Mouse (Mus musculus) stomach, embryonic 15.5 days (tissue): ENCODE data around the gene Sept8. TPM values are rescaled to one million over a fixed set of nuclear protein-coding genes. Genes with fewer than 3 reads are reported as not detected.

Experiments used
- ATAC-seq: fragments of 200-750 bp; cut with Nextera tagmentation; 2 replicates; pipeline ENCODE4 v1.8.0; 2017; ENCODE audit warnings: low read depth, moderate number of reproducible peaks, moderate TSS enrichment; ENCODE audit not compliant: insufficient read depth, low FRiP score
- H3K27ac ChIP-seq: fragments of 300-500 bp; sonication (generic); 2 replicates; pipeline ENCODE4 v1.5.1; 2015; ENCODE audit warnings: mild to moderate bottlenecking, inconsistent platforms
- H3K27me3 ChIP-seq: fragments of 300-500 bp; sonication (generic); replicated peaks from 2 replicates; pipeline ENCODE4 v1.6.1; 2015; ENCODE audit warnings: inconsistent platforms
- H3K36me3 ChIP-seq: fragments of 300-500 bp; sonication (generic); 2 replicates; pipeline ENCODE4 v1.6.1; 2015; ENCODE audit warnings: inconsistent platforms
- H3K4me1 ChIP-seq: fragments of 300-500 bp; sonication (generic); 2 replicates; pipeline ENCODE4 v1.6.1; 2015; ENCODE audit warnings: inconsistent platforms
- H3K4me2 ChIP-seq: fragments of 300-500 bp; sonication (generic); 2 replicates; pipeline ENCODE4 v1.6.1; 2015; ENCODE audit warnings: mild to moderate bottlenecking, inconsistent platforms
- H3K4me3 ChIP-seq: fragments of 300-500 bp; sonication (generic); replicated peaks from 2 replicates; pipeline ENCODE4 v1.5.1; 2015; ENCODE audit warnings: inconsistent platforms
- H3K9ac ChIP-seq: fragments of 300-500 bp; sonication (generic); 2 replicates; pipeline ENCODE4 v1.6.1; 2015; ENCODE audit warnings: inconsistent platforms
- H3K9me3 ChIP-seq: fragments of 300-500 bp; sonication (generic); 2 replicates; pipeline ENCODE4 v1.6.1; 2016; ENCODE audit warnings: inconsistent platforms
- WGBS: fragments of 180-500 bp; shearing (Covaris S2); methylation state at CpG from one replicate; pipeline ENCODE4 v1.1.7; 2015; 5-methylcytosine and 5-hydroxymethylcytosine counted together
- polyA plus RNA-seq: library from polyadenylated mRNA; unstranded; fragments of >200 nt; fragmentation: Nextera tagmentation; extraction: Ambion mirVana; gene quantifications from 2 replicates; pipeline ENCODE4 v1.2.1, GENCODE M21; 2015

Sept8 gene
- polyA plus RNA-seq, 1 experiment from 2014 or later: 25.3 TPM

DNA sequence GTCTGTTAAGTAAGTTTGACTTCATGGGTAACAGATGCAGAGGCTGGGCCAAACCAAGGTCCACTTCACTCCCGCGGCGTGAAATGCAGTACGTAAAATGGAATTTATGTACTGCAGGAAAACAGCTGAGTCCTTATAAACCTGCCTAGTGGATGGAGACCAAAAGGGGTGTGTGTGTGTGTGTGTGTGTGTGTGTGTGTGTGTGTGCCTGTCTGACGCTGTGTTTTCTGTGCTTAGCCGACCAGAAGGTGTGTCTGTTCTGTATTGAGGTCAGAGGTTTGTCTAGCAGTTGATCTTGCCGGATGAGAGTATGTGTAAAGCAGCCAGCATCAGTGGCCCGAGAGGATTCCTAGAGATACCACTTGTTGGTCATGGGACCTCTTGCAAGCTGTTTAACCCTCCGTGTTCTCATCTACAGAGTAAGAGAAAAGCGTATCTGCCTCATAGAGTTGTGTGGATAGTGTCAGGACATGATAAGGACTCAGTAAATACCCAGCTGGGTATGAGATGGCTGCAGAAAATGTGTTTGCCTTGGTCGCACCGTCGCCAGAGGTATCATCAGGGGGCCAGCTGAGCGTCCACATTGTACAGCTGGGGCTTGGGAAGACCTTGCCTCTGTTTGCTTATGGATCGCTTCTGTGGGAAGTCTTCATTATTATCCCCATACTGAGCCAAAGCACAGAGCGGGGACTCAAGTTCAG, 2.2 kb downstream of the Sept8 start:
- Histone ChIP-seq H3K27me3 (no peaks in the 10 kb centered on the region), H3K27ac (peak overlapping the region; percentile 87), H3K4me2 (peak overlapping the region; percentile 66), H3K4me1 (peaks cover 27% of the 10 kb centered on the region), H3K4me3 (peak overlapping the region; percentile 82), H3K9ac (no peak overlapping the region), H3K36me3 (no peaks in the 10 kb centered on the region), H3K9me3 (no peaks in the 10 kb centered on the region)
- no peak for ATAC-seq
- 31% methylated on average over 16 of the region's 16 CpGs for WGBS

DNA sequence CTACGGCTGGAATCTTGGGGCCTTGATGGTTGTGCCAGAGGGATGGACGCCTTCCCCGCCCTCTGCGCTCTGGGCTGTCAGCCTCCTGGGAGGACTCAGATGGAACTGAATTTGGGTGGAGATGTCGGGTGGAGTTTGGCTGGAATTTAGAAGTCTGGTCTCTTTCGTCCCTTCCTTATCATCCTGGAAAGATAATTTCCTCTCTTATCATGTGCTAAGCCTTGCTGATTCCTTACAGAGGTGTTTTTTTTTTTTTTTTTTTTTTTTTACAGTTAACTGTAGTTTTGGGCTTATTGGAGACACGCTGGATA, 2.7 kb downstream of the Sept8 start:
- ATAC-seq: no peak
- no peak overlapping the region for H3K9ac ChIP-seq
- peak overlapping the region; percentile 87; the same call in 1 of the 2 replicates for H3K27ac ChIP-seq
- H3K9me3 ChIP-seq: no peaks in the 10 kb centered on the region
- 70% methylated on average over 7 of the region's 7 CpGs for WGBS
- no peaks in the 10 kb centered on the region for H3K27me3 ChIP-seq
- peaks cover 27% of the 10 kb centered on the region for H3K4me1 ChIP-seq
- no peaks in the 10 kb centered on the region for H3K36me3 ChIP-seq
- peak overlapping the region; percentile 82 for H3K4me3 ChIP-seq
- peak overlapping the region; percentile 66 for H3K4me2 ChIP-seq

DNA sequence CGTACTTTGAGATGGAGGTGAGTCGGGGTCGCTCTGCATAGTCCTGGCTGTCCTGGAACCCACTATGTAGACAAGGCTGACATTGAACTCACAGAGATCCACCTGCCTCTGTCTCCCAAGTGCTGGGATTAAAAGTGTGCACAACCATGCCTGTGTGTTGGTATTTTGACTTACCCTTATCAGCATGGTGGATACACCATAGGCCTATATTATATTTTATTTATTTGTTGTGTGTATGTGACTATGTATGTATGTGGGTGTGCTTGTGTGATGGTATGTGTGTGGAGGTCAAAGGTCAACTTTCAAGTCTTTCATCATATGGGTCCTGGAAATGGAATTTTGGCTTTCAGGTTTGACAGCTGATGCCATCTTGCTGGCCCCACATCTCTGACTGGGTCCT, 3.3 kb downstream of the Sept8 start:
- Histone ChIP-seq H3K9ac (no peak overlapping the region), H3K4me3 (no peak overlapping the region), H3K27ac (no peak overlapping the region), H3K36me3 (no peaks in the 10 kb centered on the region), H3K4me1 (peaks cover 27% of the 10 kb centered on the region), H3K4me2 (no peak overlapping the region), H3K27me3 (no peaks in the 10 kb centered on the region), H3K9me3 (no peaks in the 10 kb centered on the region)
- WGBS: 89% methylated on average over 3 of the region's 3 CpGs
- ATAC-seq: no peak

DNA sequence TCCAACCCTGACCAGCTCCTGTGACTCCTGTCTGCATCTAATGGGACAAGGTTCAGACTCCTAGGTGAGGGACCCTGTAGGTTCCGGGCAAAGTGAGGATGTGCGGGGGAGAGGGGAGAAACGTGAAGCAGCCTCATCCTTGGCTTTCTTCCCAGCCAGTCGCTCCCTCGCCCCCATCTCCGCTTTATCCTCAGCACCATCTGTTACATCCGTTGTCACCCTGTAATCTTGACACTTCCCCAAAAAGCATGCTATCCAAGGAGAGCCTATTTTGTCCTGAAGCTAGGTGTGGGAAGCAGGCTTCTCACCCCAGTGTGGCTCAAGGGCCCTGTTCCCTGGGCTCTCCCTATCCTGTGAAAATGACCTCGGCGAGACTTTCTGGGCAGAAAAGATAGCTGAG, 3.9 kb downstream of the Sept8 start:
- Histone ChIP-seq H3K27me3 (no peaks in the 10 kb centered on the region), H3K4me1 (peaks cover 29% of the 10 kb centered on the region), H3K9ac (no peak overlapping the region), H3K4me2 (no peak overlapping the region), H3K9me3 (no peaks in the 10 kb centered on the region), H3K4me3 (no peak overlapping the region), H3K36me3 (no peaks in the 10 kb centered on the region), H3K27ac (no peak overlapping the region)
- ATAC-seq: no peak
- 44% methylated on average over 9 of the region's 9 CpGs for WGBS

DNA sequence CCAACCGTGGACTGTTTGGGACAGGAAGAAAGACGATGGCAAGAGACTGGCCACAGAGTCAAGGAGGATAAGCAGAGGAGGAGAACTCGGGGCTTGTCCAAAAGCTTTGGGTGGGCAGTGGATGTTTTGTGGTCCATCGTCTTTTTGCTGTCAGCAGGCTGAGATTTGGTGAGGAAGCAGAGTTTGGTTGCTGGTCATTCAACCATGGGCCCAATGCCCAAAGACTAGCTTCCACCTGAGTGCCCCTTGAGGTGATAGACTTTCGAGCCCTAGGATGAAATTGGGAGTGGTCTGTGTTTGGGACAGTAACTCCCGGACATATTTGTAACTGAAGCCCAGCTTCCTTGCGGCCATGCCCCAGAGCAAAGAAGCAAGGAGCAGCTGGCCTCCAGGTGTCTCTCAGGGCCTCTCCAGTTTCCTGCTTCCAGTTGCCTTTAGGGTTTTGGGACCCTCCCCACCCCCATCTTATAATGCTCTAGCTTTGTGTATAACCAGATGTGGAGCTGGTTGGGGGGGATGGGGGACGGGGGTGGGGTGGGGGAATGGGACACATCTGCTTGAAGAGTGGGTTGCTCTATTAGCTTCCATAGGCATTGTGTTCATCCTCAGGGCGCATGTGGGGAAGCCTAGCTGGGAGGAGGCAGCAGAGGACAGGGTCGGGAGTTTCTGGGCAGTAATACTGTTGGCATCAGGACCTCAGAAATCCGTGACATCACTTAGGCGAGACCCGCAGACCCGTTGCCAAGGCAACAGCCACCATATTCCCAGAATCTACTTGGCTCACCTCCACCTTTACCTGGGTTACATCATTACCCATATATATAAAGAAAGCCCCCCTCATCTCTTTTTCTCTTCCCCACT, 4.7 kb downstream of the Sept8 start:
- H3K27ac ChIP-seq: no peak overlapping the region
- no peaks in the 10 kb centered on the region for H3K36me3 ChIP-seq
- no peak for ATAC-seq
- no peak overlapping the region for H3K9ac ChIP-seq
- no peaks in the 10 kb centered on the region for H3K27me3 ChIP-seq
- no peak overlapping the region for H3K4me2 ChIP-seq
- H3K9me3 ChIP-seq: no peaks in the 10 kb centered on the region
- H3K4me1 ChIP-seq: peaks cover 35% of the 10 kb centered on the region
- no peak overlapping the region for H3K4me3 ChIP-seq
- WGBS: 78% methylated on average over 14 of the region's 14 CpGs

DNA sequence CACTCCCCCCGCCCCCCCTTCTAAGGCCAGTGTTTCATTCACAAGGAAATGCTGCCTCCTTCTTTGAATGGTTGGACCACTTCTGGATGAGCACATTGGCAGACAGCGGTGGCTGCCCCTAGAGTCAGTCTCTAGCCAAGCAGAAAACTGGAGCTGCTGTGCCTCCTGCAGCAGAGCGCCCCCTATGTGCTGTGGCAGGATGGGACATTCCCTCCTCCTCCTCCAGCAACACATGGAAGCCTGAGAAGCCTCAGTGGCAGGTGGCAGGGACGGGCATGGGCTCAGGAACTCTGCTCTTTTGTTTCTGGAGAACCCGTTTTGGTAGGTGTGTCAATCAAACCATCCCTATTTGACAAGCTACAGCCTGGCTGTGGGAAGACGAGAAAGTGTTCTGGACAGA, 5.8 kb downstream of the Sept8 start:
- no peak overlapping the region for H3K27ac ChIP-seq
- no peaks in the 10 kb centered on the region for H3K9me3 ChIP-seq
- no peaks in the 10 kb centered on the region for H3K27me3 ChIP-seq
- H3K36me3 ChIP-seq: no peaks in the 10 kb centered on the region
- no peak overlapping the region for H3K4me3 ChIP-seq
- no peak overlapping the region for H3K4me2 ChIP-seq
- ATAC-seq: no peak
- no peak overlapping the region for H3K9ac ChIP-seq
- peaks cover 41% of the 10 kb centered on the region for H3K4me1 ChIP-seq
- 74% methylated on average over 6 of the region's 6 CpGs for WGBS

DNA sequence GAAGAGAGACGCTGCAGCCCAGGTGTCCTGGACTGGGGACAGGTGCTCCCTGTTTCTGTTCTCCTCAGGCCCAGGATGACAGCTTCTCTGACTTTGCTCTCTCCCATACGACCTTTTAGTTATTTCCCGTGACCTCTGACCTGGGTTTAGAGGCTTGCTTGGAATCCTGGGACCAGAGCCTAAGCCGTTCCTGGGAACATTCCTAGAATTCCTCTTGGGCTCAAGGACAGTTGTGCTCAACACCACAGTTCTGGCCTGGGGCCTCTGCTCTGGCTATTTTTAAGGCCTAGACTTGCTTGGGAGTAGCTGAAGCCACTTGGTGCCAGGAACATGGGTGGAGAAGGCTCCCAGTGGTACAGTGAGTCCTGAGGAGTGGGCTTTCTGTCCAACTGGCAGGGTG, 6.4 kb downstream of the Sept8 start:
- Histone ChIP-seq H3K27ac (no peak overlapping the region), H3K9ac (no peak overlapping the region), H3K36me3 (no peaks in the 10 kb centered on the region), H3K27me3 (no peaks in the 10 kb centered on the region), H3K4me1 (peaks cover 38% of the 10 kb centered on the region), H3K9me3 (no peaks in the 10 kb centered on the region), H3K4me2 (no peak overlapping the region), H3K4me3 (no peak overlapping the region)
- 53% methylated on average over 4 of the region's 4 CpGs for WGBS
- ATAC-seq: no peak

DNA sequence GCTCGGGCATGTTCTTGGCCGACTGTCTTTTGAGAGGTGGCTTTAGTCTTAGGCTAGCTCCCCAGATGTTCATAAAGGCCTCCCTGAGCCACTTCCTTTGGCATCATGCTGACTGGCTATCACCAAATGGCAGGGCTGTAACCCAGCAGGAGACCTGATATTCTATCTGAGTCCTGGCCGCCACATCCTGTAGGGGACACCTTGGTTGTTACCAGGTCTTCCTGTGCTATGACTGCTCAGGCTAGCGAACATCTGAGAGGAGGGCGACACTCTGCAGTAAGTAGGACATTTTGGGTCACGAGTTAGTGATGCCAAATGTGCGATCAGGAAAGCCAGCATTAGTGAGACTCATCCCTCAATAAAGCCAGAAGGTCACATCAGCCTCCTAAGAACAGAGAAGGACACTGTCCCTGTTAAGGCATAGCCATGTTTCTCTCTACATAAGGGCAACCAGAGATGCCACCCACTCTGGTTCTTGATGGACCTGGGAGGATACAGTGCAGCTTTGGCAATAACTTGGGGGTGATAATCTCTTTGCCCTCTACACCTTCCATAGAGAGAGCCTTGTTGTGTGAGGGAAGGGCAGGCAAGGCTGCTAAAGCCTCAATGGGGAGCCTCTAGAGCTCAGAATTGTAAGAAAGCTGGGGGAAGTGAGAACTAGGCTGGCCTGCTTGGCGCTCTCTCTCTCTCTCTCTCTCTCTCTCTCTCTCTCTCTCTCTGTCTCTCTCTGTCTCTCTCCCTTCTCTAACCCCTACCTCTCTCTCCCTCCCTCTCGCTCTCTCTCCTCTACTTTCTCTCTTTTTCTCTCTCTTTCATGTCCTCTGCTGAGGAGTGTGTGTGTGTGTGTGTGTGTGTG, 9.6 kb downstream of the Sept8 start:
- Histone ChIP-seq H3K9me3 (no peaks in the 10 kb centered on the region), H3K27ac (peak overlapping the region; percentile 8; the same call in 1 of the 2 replicates), H3K4me2 (no peak overlapping the region), H3K9ac (no peak overlapping the region), H3K36me3 (peaks cover 2% of the 10 kb centered on the region; the same call in 1 of the 2 replicates), H3K4me3 (no peak overlapping the region), H3K4me1 (peaks cover 18% of the 10 kb centered on the region), H3K27me3 (no peaks in the 10 kb centered on the region)
- ATAC-seq: no peak
- 64% methylated on average over 9 of the region's 9 CpGs for WGBS

DNA sequence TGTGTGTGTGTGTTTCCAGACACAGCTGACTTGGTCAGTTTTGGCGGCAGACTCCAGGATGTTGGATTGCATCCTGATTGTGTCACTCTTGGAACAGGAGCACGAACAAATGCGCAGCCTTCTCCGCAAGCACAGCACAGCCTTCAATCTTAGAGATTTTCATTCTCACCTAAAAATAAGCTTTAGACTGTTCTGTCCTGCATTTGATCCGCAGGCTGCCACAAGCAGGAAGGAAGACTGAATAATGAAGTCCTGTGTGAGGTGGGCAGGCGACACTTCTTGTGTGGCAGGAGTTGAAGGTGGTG, 10.1 kb downstream of the Sept8 start:
- 45% methylated on average over 6 of the region's 6 CpGs for WGBS
- Histone ChIP-seq H3K9me3 (no peaks in the 10 kb centered on the region), H3K27ac (no peak overlapping the region; the same call in 1 of the 2 replicates), H3K9ac (no peak overlapping the region), H3K4me3 (no peak overlapping the region), H3K4me1 (peaks cover 18% of the 10 kb centered on the region), H3K27me3 (no peaks in the 10 kb centered on the region), H3K4me2 (no peak overlapping the region), H3K36me3 (peaks cover 6% of the 10 kb centered on the region; the same call in 1 of the 2 replicates)
- ATAC-seq: no peak

DNA sequence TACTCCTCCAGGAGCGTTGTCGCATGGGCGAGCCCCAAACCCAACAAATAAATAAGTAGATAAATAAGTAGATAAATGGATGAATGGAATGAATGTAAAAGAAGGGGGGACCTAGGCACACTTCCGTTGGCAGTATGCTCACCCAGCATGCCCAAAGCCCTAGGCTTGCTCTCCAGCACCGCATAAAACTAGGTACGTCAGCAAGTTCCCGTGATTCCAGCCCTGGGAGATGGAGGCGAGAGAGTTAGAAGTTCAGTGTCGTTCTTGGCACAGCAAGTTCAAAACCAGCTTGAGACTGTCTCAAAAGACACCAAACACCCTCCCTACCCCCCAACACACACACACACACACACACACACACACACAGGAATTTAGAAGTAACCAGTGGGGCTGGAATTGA, 10.9 kb downstream of the Sept8 start:
- Histone ChIP-seq H3K9me3 (no peaks in the 10 kb centered on the region), H3K27ac (no peak overlapping the region), H3K4me1 (peaks cover 18% of the 10 kb centered on the region), H3K4me3 (no peak overlapping the region), H3K36me3 (peaks cover 14% of the 10 kb centered on the region), H3K4me2 (no peak overlapping the region), H3K27me3 (no peaks in the 10 kb centered on the region), H3K9ac (no peak overlapping the region)
- 80% methylated on average over 9 of the region's 9 CpGs for WGBS
- no peak for ATAC-seq

DNA sequence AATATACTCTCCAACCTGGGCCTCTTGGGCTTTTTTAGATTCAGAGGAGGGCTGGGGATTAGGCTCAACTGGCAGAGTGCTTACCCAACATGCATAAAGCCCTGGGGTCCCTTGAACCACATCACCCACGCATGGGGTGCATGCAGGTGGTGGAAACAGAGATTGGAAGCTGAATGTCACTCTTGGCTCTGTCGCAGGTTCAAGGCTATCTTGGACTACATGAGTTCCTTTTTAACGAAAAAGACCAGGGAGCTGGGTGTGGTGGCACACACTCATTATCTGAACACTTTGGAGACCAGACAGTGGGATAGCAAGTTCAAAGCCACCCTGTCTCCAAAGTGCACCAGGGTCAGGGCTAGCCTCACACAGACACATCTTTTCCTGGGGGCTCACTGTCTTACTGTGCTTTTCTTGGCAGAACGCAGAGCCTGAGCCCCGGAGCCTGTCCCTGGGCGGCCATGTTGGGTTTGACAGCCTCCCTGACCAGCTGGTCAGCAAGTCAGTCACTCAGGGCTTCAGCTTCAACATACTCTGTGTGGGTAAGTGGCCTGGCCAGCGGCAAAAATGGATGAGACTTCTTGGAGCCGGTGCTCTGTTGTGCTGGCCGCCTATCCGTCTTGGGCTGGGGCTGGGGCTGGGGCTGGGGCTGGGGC, 12.6 kb downstream of the Sept8 start:
- ATAC-seq: no peak
- WGBS: 89% methylated on average over 10 of the region's 10 CpGs
- Histone ChIP-seq H3K4me2 (no peak overlapping the region), H3K36me3 (peaks cover 27% of the 10 kb centered on the region), H3K27ac (no peak overlapping the region), H3K27me3 (no peaks in the 10 kb centered on the region), H3K4me1 (peaks cover 14% of the 10 kb centered on the region), H3K4me3 (no peak overlapping the region), H3K9me3 (no peaks in the 10 kb centered on the region), H3K9ac (no peak overlapping the region)
